23 mouse cellular contexts compared by ENCODE assay signal in the genomic region with DNA sequence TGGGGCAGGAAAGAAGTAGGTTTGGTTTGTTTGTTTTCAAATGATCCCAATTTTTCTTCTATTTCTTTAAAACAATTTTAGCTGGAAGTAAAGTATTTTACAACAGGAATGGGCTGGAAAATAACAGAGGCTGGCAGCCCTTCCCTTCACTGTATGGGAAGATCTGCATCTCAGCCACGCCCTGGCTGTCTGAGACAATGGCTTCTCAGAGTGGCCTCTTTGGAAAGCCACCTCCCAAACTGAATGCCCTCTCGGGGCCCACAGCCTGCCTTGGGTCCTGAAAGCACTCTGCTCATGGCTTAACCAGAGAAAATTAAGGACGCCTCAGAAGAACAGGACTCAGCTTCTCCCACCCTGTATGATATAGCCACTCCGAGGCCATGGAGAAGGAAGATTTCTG. TPM values are rescaled to one million over a fixed set of nuclear protein-coding genes. Genes with fewer than 3 reads are reported as not detected.
DNase-seq lines count a peak whose midpoint lies in the region; ATAC-seq and TF ChIP-seq lines count a peak whose summit lies in the region.
"Had no signal": no experiment of that assay in that cellular context is flagged by ENCODE, and none has a peak within 500 bp of the region (broad histone marks: within the 10 kb centered on the region; RNA-seq: fewer than 3 reads in every experiment).

No protein-coding gene starts in this region.

- H3K27ac ChIP-seq in forebrain, embryonic 10.5 days = 0 out of 2 replicates have a peak overlapping the region, but pooled peaks have one; percentile 13
- no peak overlapping the region for H3K27ac ChIP-seq in forebrain, embryonic 14.5 days (ENCODE audit: low read depth, low read length)
- H3K27ac ChIP-seq in layer of hippocampus, adult 2 months = peak overlapping the region; percentile 46; the same call in 1 of the 2 replicates
- H3K27ac ChIP-seq in midbrain, embryonic 15.5 days = no peak overlapping the region
- no peak overlapping the region for H3K27ac ChIP-seq in midbrain, embryonic 14.5 days (replicated peaks; ENCODE audit: low read depth, low read length)
- H3K27ac ChIP-seq in liver, embryonic 13.5 days = peak overlapping the region; percentile 1; the same call in 1 of the 2 replicates
- H3K27ac ChIP-seq: embryonic facial prominence, embryonic 12.5 days; kidney, postnatal 0 days; limb, embryonic 15.5 days; macrophage; midbrain, embryonic 12.5 days had no signal

- H3K4me2 ChIP-seq in forebrain, embryonic 14.5 days (ENCODE audit: low read length) = no peak overlapping the region
- no peak overlapping the region for H3K4me2 ChIP-seq in midbrain, embryonic 15.5 days
- no peak overlapping the region for H3K4me2 ChIP-seq in midbrain, embryonic 14.5 days (ENCODE audit: low read length)
- H3K4me2 ChIP-seq in liver, embryonic 13.5 days = peak overlapping the region; percentile 11; the same call in 1 of the 2 replicates
- H3K4me2 ChIP-seq: embryonic facial prominence, embryonic 12.5 days; heart, embryonic 12.5 days; limb, embryonic 15.5 days; lung, embryonic 14.5 days; midbrain, embryonic 12.5 days had no signal

- H3K9me3 ChIP-seq in forebrain, embryonic 10.5 days = no peaks in the 10 kb centered on the region
- no peaks in the 10 kb centered on the region for H3K9me3 ChIP-seq in forebrain, embryonic 14.5 days (replicated peaks; ENCODE audit: control insufficient read depth, low read length)
- no peaks in the 10 kb centered on the region for H3K9me3 ChIP-seq in midbrain, embryonic 15.5 days
- no peaks in the 10 kb centered on the region for H3K9me3 ChIP-seq in midbrain, embryonic 14.5 days (ENCODE audit: control insufficient read depth, low read length)
- no peaks in the 10 kb centered on the region for H3K9me3 ChIP-seq in liver, embryonic 13.5 days (replicated peaks)
- H3K9me3 ChIP-seq: embryonic facial prominence, embryonic 12.5 days; heart, embryonic 12.5 days; limb, embryonic 15.5 days; midbrain, embryonic 12.5 days had no signal

- 81% methylated on average over 4 of the region's 4 CpGs for WGBS in forebrain, embryonic 10.5 days
- 78% methylated on average over 4 of the region's 4 CpGs for WGBS in forebrain, embryonic 14.5 days
- WGBS in midbrain, embryonic 15.5 days = 73% methylated on average over 4 of the region's 4 CpGs
- 76% methylated on average over 4 of the region's 4 CpGs for WGBS in midbrain, embryonic 14.5 days
- 52% methylated on average over 4 of the region's 4 CpGs for WGBS in liver, embryonic 13.5 days (ENCODE audit: insufficient replicate concordance)

- no peak for DNase-seq in forebrain, embryonic 10.5 days (ENCODE audit: extremely low spot score, low spot score)
- no peak for DNase-seq in forebrain, embryonic 14.5 days (ENCODE audit: low spot score)
- DNase-seq in layer of hippocampus, adult 2 months (ENCODE audit: low spot score in 2 of 2) = no peak
- no peak for DNase-seq in layer of hippocampus, adult 18-20 months (ENCODE audit: low spot score in 2 of 2)
- DNase-seq in midbrain, embryonic 14.5 days = no peak
- DNase-seq in liver, embryonic 13.5 days = no peak
- DNase-seq in urinary bladder, adult 18-20 months (ENCODE audit: low spot score in 2 of 2) = no peak
- DNase-seq: adrenal gland, adult 8-10 months; cerebellum, adult 9-11 months; forebrain, postnatal 0 days; heart, postnatal 14 days; kidney, adult 18-20 months; layer of hippocampus, postnatal 36 days; lung, embryonic 14.5 days; thymus, postnatal 4 days had no signal

- peaks cover 3% of the 10 kb centered on the region for H3K27me3 ChIP-seq in forebrain, embryonic 10.5 days (ENCODE audit: poor library complexity, severe bottlenecking)
- H3K27me3 ChIP-seq in forebrain, embryonic 14.5 days (replicated peaks; ENCODE audit: control insufficient read depth, insufficient read depth, low read length) = no peaks in the 10 kb centered on the region
- no peaks in the 10 kb centered on the region for H3K27me3 ChIP-seq in midbrain, embryonic 15.5 days (replicated peaks)
- H3K27me3 ChIP-seq in midbrain, embryonic 14.5 days (ENCODE audit: control insufficient read depth, insufficient read depth, low read length) = no peaks in the 10 kb centered on the region
- peaks cover 2% of the 10 kb centered on the region; the same call in 1 of the 2 replicates for H3K27me3 ChIP-seq in liver, embryonic 13.5 days
- H3K27me3 ChIP-seq: limb, embryonic 15.5 days had no signal

- no peak overlapping the region for H3K9ac ChIP-seq in forebrain, embryonic 14.5 days (ENCODE audit: low read length)
- H3K9ac ChIP-seq in midbrain, embryonic 15.5 days = peak overlapping the region; percentile 25; the same call in 1 of the 2 replicates
- H3K9ac ChIP-seq in midbrain, embryonic 14.5 days (replicated peaks; ENCODE audit: low read length) = no peak overlapping the region; the same call in 1 of the 2 replicates
- H3K9ac ChIP-seq in liver, embryonic 13.5 days = 0 out of 2 replicates have a peak overlapping the region, but pooled peaks have one; percentile 23
- H3K9ac ChIP-seq: embryonic facial prominence, embryonic 12.5 days; forebrain, postnatal 0 days; heart, embryonic 12.5 days; limb, embryonic 15.5 days; lung, embryonic 14.5 days; midbrain, embryonic 12.5 days had no signal

- no peak for TF ChIP-seq CTCF in layer of hippocampus, adult 2 months (conservative IDR thresholded peaks at IDR 0.05)

- no peak overlapping the region; the same call in 1 of the 2 replicates for H3K4me3 ChIP-seq in forebrain, embryonic 10.5 days
- H3K4me3 ChIP-seq in forebrain, embryonic 14.5 days (ENCODE audit: low read depth, low read length) = no peak overlapping the region
- H3K4me3 ChIP-seq in layer of hippocampus, adult 2 months = no peak overlapping the region
- H3K4me3 ChIP-seq in midbrain, embryonic 15.5 days = no peak overlapping the region
- H3K4me3 ChIP-seq in midbrain, embryonic 14.5 days (replicated peaks; ENCODE audit: low read depth, low read length) = no peak overlapping the region
- H3K4me3 ChIP-seq in liver, embryonic 13.5 days (replicated peaks) = no peak overlapping the region
- H3K4me3 ChIP-seq: embryonic facial prominence, embryonic 12.5 days; erythroblast, embryonic 14.5 days; heart, embryonic 12.5 days; limb, embryonic 15.5 days; midbrain, embryonic 12.5 days had no signal

- H3K4me1 ChIP-seq in forebrain, embryonic 10.5 days = peaks cover 31% of the 10 kb centered on the region
- H3K4me1 ChIP-seq in forebrain, embryonic 14.5 days (ENCODE audit: control insufficient read depth, insufficient read depth, low read length) = peaks cover 7% of the 10 kb centered on the region; the same call in 1 of the 2 replicates
- peaks cover 32% of the 10 kb centered on the region for H3K4me1 ChIP-seq in midbrain, embryonic 15.5 days
- H3K4me1 ChIP-seq in midbrain, embryonic 14.5 days (ENCODE audit: control insufficient read depth, insufficient read depth, low read length) = peaks cover 11% of the 10 kb centered on the region
- peaks cover 59% of the 10 kb centered on the region for H3K4me1 ChIP-seq in liver, embryonic 13.5 days (replicated peaks)

- ATAC-seq in forebrain, embryonic 14.5 days = no peak
- ATAC-seq in midbrain, embryonic 15.5 days (replicated peaks) = no peak
- no peak for ATAC-seq in midbrain, embryonic 14.5 days (ENCODE audit: low FRiP score, low TSS enrichment)
- no peak for ATAC-seq in liver, embryonic 13.5 days (ENCODE audit: low read depth)
- ATAC-seq: forebrain, postnatal 0 days had no signal

- peaks cover 68% of the 10 kb centered on the region for H3K36me3 ChIP-seq in forebrain, embryonic 10.5 days (replicated peaks)
- H3K36me3 ChIP-seq in forebrain, embryonic 14.5 days (ENCODE audit: control insufficient read depth, insufficient read depth, low read length) = peaks cover 61% of the 10 kb centered on the region
- peaks cover 6% of the 10 kb centered on the region; the same call in 1 of the 2 replicates for H3K36me3 ChIP-seq in midbrain, embryonic 15.5 days (replicated peaks)
- peaks cover 67% of the 10 kb centered on the region for H3K36me3 ChIP-seq in midbrain, embryonic 14.5 days (ENCODE audit: control insufficient read depth, insufficient read depth, low read length)
- peaks cover 61% of the 10 kb centered on the region for H3K36me3 ChIP-seq in liver, embryonic 13.5 days

RNA-seq across cellular contexts. Expression of a gene that starts 3.7 kb away (rescaled TPM):
- 192 and 206 TPM in 2 replicates for polyA plus RNA-seq in forebrain, embryonic 10.5 days (2016; fragmentation: Nextera tagmentation; extraction: Ambion mirVana)
- 286 and 300 TPM in 2 replicates for polyA plus RNA-seq in forebrain, embryonic 14.5 days (2014; fragmentation: Nextera tagmentation; extraction: Ambion mirVana)
- 100 to 1,000 TPM; 259 to 272 TPM for total RNA-seq in layer of hippocampus, adult 2 months (2021)
- total RNA-seq in layer of hippocampus, adult 18-20 months (2021) = 100 to 1,000 TPM; 253 to 259 TPM
- polyA plus RNA-seq in midbrain, embryonic 15.5 days (2015; fragmentation: Nextera tagmentation; extraction: Ambion mirVana) = 355 and 362 TPM in 2 replicates
- 295 and 323 TPM in 2 replicates for polyA plus RNA-seq in midbrain, embryonic 14.5 days (2014; fragmentation: Nextera tagmentation; extraction: Ambion mirVana)
- 80.0 and 80.1 TPM in 2 replicates for polyA plus RNA-seq in liver, embryonic 13.5 days (2015; fragmentation: Nextera tagmentation; extraction: Ambion mirVana)

RNA-seq across cellular contexts. Expression of a gene that starts 6.7 kb away (rescaled TPM):
- polyA plus RNA-seq in forebrain, embryonic 10.5 days (2016; fragmentation: Nextera tagmentation; extraction: Ambion mirVana) = 6.6 and 7.9 TPM in 2 replicates
- polyA plus RNA-seq in forebrain, embryonic 14.5 days (2014; fragmentation: Nextera tagmentation; extraction: Ambion mirVana) = 47.6 and 68.8 TPM in 2 replicates
- 100 to 1,000 TPM; 715 to 773 TPM for total RNA-seq in layer of hippocampus, adult 2 months (2021)
- total RNA-seq in layer of hippocampus, adult 18-20 months (2021) = 100 to 1,000 TPM; 839 to 860 TPM
- polyA plus RNA-seq in midbrain, embryonic 15.5 days (2015; fragmentation: Nextera tagmentation; extraction: Ambion mirVana) = 99.0 and 103 TPM in 2 replicates
- polyA plus RNA-seq in midbrain, embryonic 14.5 days (2014; fragmentation: Nextera tagmentation; extraction: Ambion mirVana) = 75.3 and 94.7 TPM in 2 replicates
- 0.02 and 0.14 TPM in 2 replicates for polyA plus RNA-seq in liver, embryonic 13.5 days (2015; fragmentation: Nextera tagmentation; extraction: Ambion mirVana)

RNA-seq across cellular contexts. Expression of a gene that starts 18.9 kb away (rescaled TPM):
- 9.1 and 11.4 TPM in 2 replicates for polyA plus RNA-seq in forebrain, embryonic 10.5 days (2016; fragmentation: Nextera tagmentation; extraction: Ambion mirVana)
- polyA plus RNA-seq in forebrain, embryonic 14.5 days (2014; fragmentation: Nextera tagmentation; extraction: Ambion mirVana) = 8.4 and 11.2 TPM in 2 replicates
- total RNA-seq in layer of hippocampus, adult 2 months (2021) = 10 to 100 TPM; 54.3 to 60.6 TPM
- 10 to 100 TPM; 48.1 to 53.2 TPM for total RNA-seq in layer of hippocampus, adult 18-20 months (2021)
- polyA plus RNA-seq in midbrain, embryonic 15.5 days (2015; fragmentation: Nextera tagmentation; extraction: Ambion mirVana) = 16.2 and 18.8 TPM in 2 replicates
- polyA plus RNA-seq in midbrain, embryonic 14.5 days (2014; fragmentation: Nextera tagmentation; extraction: Ambion mirVana) = 17.4 and 18.0 TPM in 2 replicates
- polyA plus RNA-seq in liver, embryonic 13.5 days (2015; fragmentation: Nextera tagmentation; extraction: Ambion mirVana) = 5.9 and 6.5 TPM in 2 replicates

RNA-seq across cellular contexts. Expression of a gene that starts 41.7 kb away (rescaled TPM):
- 191 and 202 TPM in 2 replicates for polyA plus RNA-seq in forebrain, embryonic 10.5 days (2016; fragmentation: Nextera tagmentation; extraction: Ambion mirVana)
- polyA plus RNA-seq in forebrain, embryonic 14.5 days (2014; fragmentation: Nextera tagmentation; extraction: Ambion mirVana) = 124 and 135 TPM in 2 replicates
- 10 to 100 TPM; 55.6 to 60.0 TPM for total RNA-seq in layer of hippocampus, adult 2 months (2021)
- total RNA-seq in layer of hippocampus, adult 18-20 months (2021) = 10 to 100 TPM; 55.2 to 57.5 TPM
- 121 and 123 TPM in 2 replicates for polyA plus RNA-seq in midbrain, embryonic 15.5 days (2015; fragmentation: Nextera tagmentation; extraction: Ambion mirVana)
- 109 and 122 TPM in 2 replicates for polyA plus RNA-seq in midbrain, embryonic 14.5 days (2014; fragmentation: Nextera tagmentation; extraction: Ambion mirVana)
- 150 and 166 TPM in 2 replicates for polyA plus RNA-seq in liver, embryonic 13.5 days (2015; fragmentation: Nextera tagmentation; extraction: Ambion mirVana)

RNA-seq across cellular contexts. Expression of a gene that starts 51.9 kb away (rescaled TPM):
- polyA plus RNA-seq in forebrain, embryonic 10.5 days (2016; fragmentation: Nextera tagmentation; extraction: Ambion mirVana) = 1.5 and 1.7 TPM in 2 replicates
- polyA plus RNA-seq in forebrain, embryonic 14.5 days (2014; fragmentation: Nextera tagmentation; extraction: Ambion mirVana) = 0.70 and 1.2 TPM in 2 replicates
- total RNA-seq in layer of hippocampus, adult 2 months (2021) = under 1 TPM; 0.56 to 0.79 TPM
- total RNA-seq in layer of hippocampus, adult 18-20 months (2021) = under 1 TPM; 0.84 to 0.92 TPM
- polyA plus RNA-seq in midbrain, embryonic 15.5 days (2015; fragmentation: Nextera tagmentation; extraction: Ambion mirVana) = 0.87 and 0.99 TPM in 2 replicates
- polyA plus RNA-seq in midbrain, embryonic 14.5 days (2014; fragmentation: Nextera tagmentation; extraction: Ambion mirVana) = 0.18 and 1.1 TPM in 2 replicates
- polyA plus RNA-seq in liver, embryonic 13.5 days (2015; fragmentation: Nextera tagmentation; extraction: Ambion mirVana) = 14.0 and 15.1 TPM in 2 replicates

Comparison
In these comparisons a context has a peak if more than half of its experiments do, and no peak if none do; other contexts are left out.
1. H3K27ac ChIP-seq: peak in forebrain, embryonic 10.5 days (single experiment), layer of hippocampus, adult 2 months (single experiment) and liver, embryonic 13.5 days (single experiment); none in forebrain, embryonic 14.5 days (single experiment), midbrain, embryonic 15.5 days (single experiment) and midbrain, embryonic 14.5 days (single experiment).
2. H3K9ac ChIP-seq: peak in midbrain, embryonic 15.5 days (single experiment) and liver, embryonic 13.5 days (single experiment); none in forebrain, embryonic 14.5 days (single experiment) and midbrain, embryonic 14.5 days (single experiment).